Mouse (Mus musculus): ENCODE measurements at regions not wholly inside any gene's neighbourhood (a gene's known extent, or its start where the extent isn't known, plus 50 kb on each side); places are given as distances from the start of the nearest gene placed in this dataset.

GRCm38 (mm10) chr8:44840646-44841045 is 94.6 kb upstream of the Fat1 start:
- Histone ChIP-seq H3K27ac (ENCODE audit: low read length) (no peak overlapping the region), H3K36me3 (ENCODE audit: control insufficient read depth, insufficient read depth, low read length) (no peaks in the 10 kb centered on the region), H3K4me3 (ENCODE audit: low read depth, low read length) (no peak overlapping the region), H3K4me2 (ENCODE audit: low read length) (no peak overlapping the region), H3K4me1 (ENCODE audit: control insufficient read depth, insufficient read depth, low read length) (peaks cover 3% of the 10 kb centered on the region; the same call in 1 of the 2 replicates), H3K27me3 (ENCODE audit: control insufficient read depth, insufficient read depth, low read depth, low read length) (no peaks in the 10 kb centered on the region), H3K9ac (ENCODE audit: low read depth, low read length) (no peak overlapping the region), H3K9me3 (replicated peaks; ENCODE audit: control insufficient read depth, low read length, poor library complexity, severe bottlenecking) (no peaks in the 10 kb centered on the region)
- no peak for ATAC-seq
- 40% methylated on average over 3 of the region's 3 CpGs for WGBS

- Histone ChIP-seq H3K9ac (ENCODE audit: low read depth, low read length) (no peak overlapping the region), H3K27ac (ENCODE audit: low read length) (no peak overlapping the region), H3K4me2 (ENCODE audit: low read length) (no peak overlapping the region), H3K36me3 (ENCODE audit: control insufficient read depth, insufficient read depth, low read length) (no peaks in the 10 kb centered on the region), H3K27me3 (ENCODE audit: control insufficient read depth, insufficient read depth, low read depth, low read length) (no peaks in the 10 kb centered on the region), H3K4me3 (ENCODE audit: low read depth, low read length) (no peak overlapping the region), H3K4me1 (ENCODE audit: control insufficient read depth, insufficient read depth, low read length) (peaks cover 3% of the 10 kb centered on the region; the same call in 1 of the 2 replicates), H3K9me3 (replicated peaks; ENCODE audit: control insufficient read depth, low read length, poor library complexity, severe bottlenecking) (no peaks in the 10 kb centered on the region)
- ATAC-seq: no peak
- 97% methylated on average over 1 of the region's 1 CpGs for WGBS
Measured at GRCm38 (mm10) chr8:44844362-44844761, 90.9 kb upstream of the Fat1 start.

- WGBS: 81% methylated on average over 4 of the region's 4 CpGs
Measured at GRCm38 (mm10) chr8:44852223-44852622, 83.0 kb upstream of the Fat1 start.

DNA sequence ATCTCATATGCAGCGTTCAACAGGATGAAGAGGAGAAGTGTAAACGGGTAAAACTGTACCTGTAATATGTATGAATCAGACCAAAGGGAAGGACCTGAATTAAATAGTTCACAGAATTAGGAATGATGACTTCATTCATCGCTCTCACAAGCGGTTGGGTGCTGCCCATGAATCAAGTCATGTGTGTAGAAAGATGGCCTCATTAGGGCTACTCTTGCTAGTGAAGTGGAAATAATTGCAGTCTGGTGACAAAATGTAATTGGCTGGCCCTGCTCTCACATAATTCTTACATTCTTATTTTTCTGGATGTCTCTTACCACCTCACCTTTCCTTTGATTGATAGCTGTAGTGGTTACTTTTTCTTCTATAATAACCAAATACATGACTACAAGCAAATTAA is 80.1 kb upstream of the Fat1 start:
- H3K27ac ChIP-seq (ENCODE audit: low read length): no peak overlapping the region
- no peaks in the 10 kb centered on the region for H3K9me3 ChIP-seq (replicated peaks; ENCODE audit: control insufficient read depth, low read length, poor library complexity, severe bottlenecking)
- H3K9ac ChIP-seq (ENCODE audit: low read depth, low read length): no peak overlapping the region
- ATAC-seq: no peak
- WGBS: 90% methylated on average over 4 of the region's 4 CpGs
- H3K36me3 ChIP-seq (ENCODE audit: control insufficient read depth, insufficient read depth, low read length): no peaks in the 10 kb centered on the region
- no peaks in the 10 kb centered on the region for H3K4me1 ChIP-seq (ENCODE audit: control insufficient read depth, insufficient read depth, low read length)
- no peaks in the 10 kb centered on the region for H3K27me3 ChIP-seq (ENCODE audit: control insufficient read depth, insufficient read depth, low read depth, low read length)
- H3K4me3 ChIP-seq (ENCODE audit: low read depth, low read length): no peak overlapping the region
- H3K4me2 ChIP-seq (ENCODE audit: low read length): no peak overlapping the region

More at GRCm38 (mm10) chr8:44852223-44852622, 83.0 kb upstream of the Fat1 start:
- Histone ChIP-seq H3K4me1 (ENCODE audit: control insufficient read depth, insufficient read depth, low read length) (no peaks in the 10 kb centered on the region), H3K36me3 (ENCODE audit: control insufficient read depth, insufficient read depth, low read length) (no peaks in the 10 kb centered on the region), H3K9me3 (replicated peaks; ENCODE audit: control insufficient read depth, low read length, poor library complexity, severe bottlenecking) (no peaks in the 10 kb centered on the region), H3K27ac (ENCODE audit: low read length) (no peak overlapping the region), H3K4me3 (ENCODE audit: low read depth, low read length) (no peak overlapping the region), H3K9ac (ENCODE audit: low read depth, low read length) (no peak overlapping the region), H3K4me2 (ENCODE audit: low read length) (no peak overlapping the region), H3K27me3 (ENCODE audit: control insufficient read depth, insufficient read depth, low read depth, low read length) (no peaks in the 10 kb centered on the region)
- ATAC-seq: no peak

DNA sequence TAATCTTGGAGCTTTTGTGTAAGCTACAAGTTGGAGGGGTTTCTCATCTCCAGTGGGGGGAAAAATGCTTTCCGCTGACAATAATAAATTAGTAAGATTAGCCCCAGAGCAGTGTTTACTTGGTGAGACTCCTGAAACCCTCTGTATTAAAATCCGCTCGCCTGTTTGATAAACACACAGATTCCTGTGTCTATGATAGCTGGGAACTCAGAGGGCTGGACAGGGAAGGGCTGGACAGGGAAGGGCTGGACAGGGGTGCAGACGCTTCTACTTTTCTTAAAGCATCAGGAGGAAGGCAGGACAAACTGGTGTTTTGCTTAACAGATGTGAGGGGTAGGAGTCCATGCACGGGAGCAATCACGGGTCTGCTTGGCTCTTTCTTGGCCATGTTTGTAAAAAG is 68.0 kb upstream of the Fat1 start:
- Histone ChIP-seq H3K9me3 (replicated peaks; ENCODE audit: control insufficient read depth, low read length, poor library complexity, severe bottlenecking) (no peaks in the 10 kb centered on the region), H3K36me3 (ENCODE audit: control insufficient read depth, insufficient read depth, low read length) (no peaks in the 10 kb centered on the region), H3K27ac (ENCODE audit: low read length) (no peak overlapping the region), H3K4me1 (ENCODE audit: control insufficient read depth, insufficient read depth, low read length) (no peaks in the 10 kb centered on the region), H3K27me3 (ENCODE audit: control insufficient read depth, insufficient read depth, low read depth, low read length) (no peaks in the 10 kb centered on the region), H3K4me2 (ENCODE audit: low read length) (no peak overlapping the region), H3K4me3 (ENCODE audit: low read depth, low read length) (no peak overlapping the region), H3K9ac (ENCODE audit: low read depth, low read length) (no peak overlapping the region)
- no peak for ATAC-seq
- 80% methylated on average over 6 of the region's 6 CpGs for WGBS

DNA sequence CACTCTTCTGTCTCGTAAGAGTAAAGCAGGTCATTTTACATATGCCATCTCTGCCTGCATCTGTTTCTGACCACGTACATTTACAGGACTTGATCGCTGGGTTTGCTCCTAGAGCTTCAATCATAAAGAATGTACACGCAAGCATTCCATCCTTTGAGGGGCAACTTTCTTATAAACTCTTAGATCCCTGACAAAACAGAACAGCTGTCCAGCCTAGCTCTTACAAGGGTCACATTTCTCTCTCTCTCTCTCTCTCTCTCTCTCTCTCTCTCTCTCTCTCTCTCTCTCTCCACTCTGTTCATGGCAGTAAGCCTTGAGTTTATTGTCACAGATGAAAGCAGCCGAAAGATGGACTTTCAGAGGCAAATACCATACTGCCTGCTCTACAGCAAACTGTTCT is 67.6 kb upstream of the Fat1 start:
- 75% methylated on average over 5 of the region's 5 CpGs for WGBS
- H3K27ac ChIP-seq (ENCODE audit: low read length): no peak overlapping the region
- no peaks in the 10 kb centered on the region for H3K27me3 ChIP-seq (ENCODE audit: control insufficient read depth, insufficient read depth, low read depth, low read length)
- no peak overlapping the region for H3K4me3 ChIP-seq (ENCODE audit: low read depth, low read length)
- ATAC-seq: no peak
- H3K9ac ChIP-seq (ENCODE audit: low read depth, low read length): no peak overlapping the region
- H3K4me2 ChIP-seq (ENCODE audit: low read length): no peak overlapping the region
- H3K36me3 ChIP-seq (ENCODE audit: control insufficient read depth, insufficient read depth, low read length): no peaks in the 10 kb centered on the region
- H3K4me1 ChIP-seq (ENCODE audit: control insufficient read depth, insufficient read depth, low read length): no peaks in the 10 kb centered on the region
- H3K9me3 ChIP-seq (replicated peaks; ENCODE audit: control insufficient read depth, low read length, poor library complexity, severe bottlenecking): no peaks in the 10 kb centered on the region

- Histone ChIP-seq H3K4me2 (ENCODE audit: low read length) (no peak overlapping the region), H3K4me1 (ENCODE audit: control insufficient read depth, insufficient read depth, low read length) (no peaks in the 10 kb centered on the region), H3K27me3 (ENCODE audit: control insufficient read depth, insufficient read depth, low read depth, low read length) (no peaks in the 10 kb centered on the region), H3K4me3 (ENCODE audit: low read depth, low read length) (no peak overlapping the region), H3K9me3 (replicated peaks; ENCODE audit: control insufficient read depth, low read length, poor library complexity, severe bottlenecking) (no peaks in the 10 kb centered on the region), H3K36me3 (ENCODE audit: control insufficient read depth, insufficient read depth, low read length) (no peaks in the 10 kb centered on the region), H3K27ac (ENCODE audit: low read length) (no peak overlapping the region), H3K9ac (ENCODE audit: low read depth, low read length) (no peak overlapping the region)
- no peak for ATAC-seq
- 81% methylated on average over 5 of the region's 5 CpGs for WGBS
Measured at GRCm38 (mm10) chr8:44877066-44877465, 58.2 kb upstream of the Fat1 start.

- no peak overlapping the region for H3K27ac ChIP-seq (ENCODE audit: low read length)
- H3K4me2 ChIP-seq (ENCODE audit: low read length): no peak overlapping the region
- no peaks in the 10 kb centered on the region for H3K4me1 ChIP-seq (ENCODE audit: control insufficient read depth, insufficient read depth, low read length)
- H3K27me3 ChIP-seq (ENCODE audit: control insufficient read depth, insufficient read depth, low read depth, low read length): no peaks in the 10 kb centered on the region
- no peaks in the 10 kb centered on the region for H3K36me3 ChIP-seq (ENCODE audit: control insufficient read depth, insufficient read depth, low read length)
- WGBS: 70% methylated on average over 3 of the region's 3 CpGs
- no peak overlapping the region for H3K9ac ChIP-seq (ENCODE audit: low read depth, low read length)
- no peak for ATAC-seq
- no peak overlapping the region for H3K4me3 ChIP-seq (ENCODE audit: low read depth, low read length)
- H3K9me3 ChIP-seq (replicated peaks; ENCODE audit: control insufficient read depth, low read length, poor library complexity, severe bottlenecking): no peaks in the 10 kb centered on the region
Measured at GRCm38 (mm10) chr8:44878208-44878607, 57.0 kb upstream of the Fat1 start.

DNA sequence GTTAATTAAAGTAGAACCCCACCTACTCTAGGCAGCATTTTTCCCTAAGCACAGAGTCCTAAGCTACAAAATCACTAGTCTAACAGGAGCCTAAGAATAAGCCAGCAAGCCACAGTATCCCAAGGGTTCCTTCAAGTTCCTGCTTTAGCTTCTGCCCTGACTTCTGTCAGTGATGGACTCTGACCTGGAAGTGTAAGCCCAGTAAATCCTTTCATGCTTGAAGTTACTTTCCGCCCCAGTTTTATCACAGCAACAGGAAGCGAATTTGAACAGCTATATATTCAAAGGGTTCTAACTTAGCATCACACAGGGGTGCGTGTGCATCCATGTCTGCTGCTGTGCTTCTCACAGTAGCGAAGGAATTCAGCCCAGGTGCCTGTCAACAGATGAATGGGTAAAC is 56.1 kb upstream of the Fat1 start:
- Histone ChIP-seq H3K9ac (ENCODE audit: low read depth, low read length) (no peak overlapping the region), H3K27me3 (ENCODE audit: control insufficient read depth, insufficient read depth, low read depth, low read length) (no peaks in the 10 kb centered on the region), H3K9me3 (replicated peaks; ENCODE audit: control insufficient read depth, low read length, poor library complexity, severe bottlenecking) (no peaks in the 10 kb centered on the region), H3K4me3 (ENCODE audit: low read depth, low read length) (no peak overlapping the region), H3K4me2 (ENCODE audit: low read length) (no peak overlapping the region), H3K36me3 (ENCODE audit: control insufficient read depth, insufficient read depth, low read length) (no peaks in the 10 kb centered on the region), H3K4me1 (ENCODE audit: control insufficient read depth, insufficient read depth, low read length) (no peaks in the 10 kb centered on the region), H3K27ac (ENCODE audit: low read length) (no peak overlapping the region)
- ATAC-seq: no peak
- 71% methylated on average over 4 of the region's 4 CpGs for WGBS
